Mouse (Mus musculus) left cerebral cortex, postnatal 25 days (tissue): Measurements from ENCODE around the gene Herc1. TPM values are rescaled to one million over a fixed set of nuclear protein-coding genes. Genes with fewer than 3 reads are reported as not detected.

Source experiments
- DNase-seq, 2 experiments: peaks; one replicate each; pipeline ENCODE4 v3.0.0; 2022; ENCODE audit warnings: low spot score in 2 of 2, mixed read lengths in 1 of 2
- intact Hi-C: fragments of 180-260 bp; cut with DNase I; formaldehyde crosslinking; loops from one replicate; pipeline ENCODE4 v1.15.1; 2025
- total RNA-seq, 2 experiments: library from RNA; stranded (reverse); gene quantifications; 2 replicates each; pipeline ENCODE4 v1.2.3; 2021

The Herc1 gene
- total RNA-seq: 100 to 1,000 TPM; 112 to 119 TPM

GRCm38 (mm10) chr9:66349860-66350787 is at the start of gene Herc1:
Gene Herc1 (plus strand): TSS chr9:66350450.
- intact Hi-C loops: loop anchor here (2.0 kb wide), 2 partner anchors 45 to 65 kb away; no protein-coding TSS in a partner anchor
- peak; percentile 97 to 98 for DNase-seq

- no peak for DNase-seq
- intact Hi-C loops: loop anchor here (1.0 to 2.0 kb wide), 4 partner anchors 18 to 46 kb away; partner anchors contain the start of gene Herc1
Observed at GRCm38 (mm10) chr9:66304320-66305090, 45.7 kb upstream of the Herc1 start.

- peak; percentile 82 to 95 for DNase-seq
- intact Hi-C loops: loop anchor here (1.0 to 2.0 kb wide), 4 partner anchors 17 to 45 kb away; partner anchors contain the start of gene Herc1
Observed at GRCm38 (mm10) chr9:66305121-66306112, 44.8 kb upstream of the Herc1 start.

- intact Hi-C loops: no loop called here
- DNase-seq: no peak
Observed at GRCm38 (mm10) chr9:66306414-66306813, 43.8 kb upstream of the Herc1 start.

- intact Hi-C loops: no loop called here
- DNase-seq: no peak
Observed at GRCm38 (mm10) chr9:66307341-66307740, 42.9 kb upstream of the Herc1 start.

- DNase-seq: no peak
- intact Hi-C loops: no loop called here
Observed at GRCm38 (mm10) chr9:66308741-66309140, 41.5 kb upstream of the Herc1 start.

GRCm38 (mm10) chr9:66311458-66311857 is 38.8 kb upstream of the Herc1 start:
- no peak for DNase-seq
- intact Hi-C loops: no loop called here

GRCm38 (mm10) chr9:66316603-66317002 is 33.6 kb upstream of the Herc1 start:
- no peak for DNase-seq
- intact Hi-C loops: no loop called here

- intact Hi-C loops: loop anchor here (1.0 kb wide), 2 partner anchors 17 to 57 kb away; no protein-coding TSS in a partner anchor
- DNase-seq: peak in 1 of 2 experiments; percentile 79
Observed at GRCm38 (mm10) chr9:66322010-66322931, 28.0 kb upstream of the Herc1 start.

GRCm38 (mm10) chr9:66326879-66327278 is 23.4 kb upstream of the Herc1 start:
- no peak for DNase-seq
- intact Hi-C loops: no loop called here

GRCm38 (mm10) chr9:66329474-66329873 is 20.8 kb upstream of the Herc1 start:
- DNase-seq: no peak
- intact Hi-C loops: no loop called here

GRCm38 (mm10) chr9:66330437-66330836 is 19.8 kb upstream of the Herc1 start:
- DNase-seq: no peak
- intact Hi-C loops: no loop called here

- no peak for DNase-seq
- intact Hi-C loops: no loop called here
Observed at GRCm38 (mm10) chr9:66331548-66331947, 18.7 kb upstream of the Herc1 start.

GRCm38 (mm10) chr9:66332393-66332792 is 17.9 kb upstream of the Herc1 start:
- DNase-seq: no peak
- intact Hi-C loops: no loop called here

- intact Hi-C loops: no loop called here
- no peak for DNase-seq
Observed at GRCm38 (mm10) chr9:66337280-66337679, 13.0 kb upstream of the Herc1 start.

GRCm38 (mm10) chr9:66338005-66338782 is 12.1 kb upstream of the Herc1 start:
- intact Hi-C loops: no loop called here
- no peak for DNase-seq

GRCm38 (mm10) chr9:66339714-66340113 is 10.5 kb upstream of the Herc1 start:
- intact Hi-C loops: no loop called here
- DNase-seq: no peak
